Mouse (Mus musculus) embryonic fibroblast, embryonic 13.5 days (primary cell): ENCODE measurements around the gene N4bp3. TPM values are rescaled to one million over a fixed set of nuclear protein-coding genes. Genes with fewer than 3 reads are reported as not detected.

Experiments
- H3K27ac ChIP-seq: 2 replicates; pipeline ENCODE4 v1.5.1; 2012; ENCODE audit warnings: low read length, control low read depth, inconsistent platforms; ENCODE audit not compliant: insufficient read depth
- H3K4me1 ChIP-seq: 2 replicates; pipeline ENCODE4 v1.6.1; 2011; ENCODE audit warnings: low read length; ENCODE audit not compliant: control insufficient read depth, insufficient read depth
- H3K4me3 ChIP-seq: 2 replicates; pipeline ENCODE4 v1.5.1; 2011; ENCODE audit warnings: mild to moderate bottlenecking, control low read depth, low read length; ENCODE audit not compliant: insufficient read depth
- CTCF ChIP-seq: IDR thresholded peaks from 2 replicates; pipeline ENCODE4 v1.5.1; 2011; ENCODE audit warnings: mild to moderate bottlenecking, control low read depth, low read length, moderate library complexity, borderline replicate concordance; ENCODE audit not compliant: insufficient read depth
- POLR2A ChIP-seq: IDR thresholded peaks from 2 replicates; pipeline ENCODE4 v1.6.1; 2011; ENCODE audit warnings: low read depth, mild to moderate bottlenecking, control low read depth, low read length, moderate library complexity
- polyA plus RNA-seq: library from polyadenylated mRNA; stranded (reverse); fragments of >200 nt; gene quantifications from 2 replicates; pipeline ENCODE4 v1.2.4, GENCODE M21; 2011; ENCODE audit warnings: low read depth; ENCODE audit not compliant: missing spikeins, insufficient read length

The N4bp3 gene
- polyA plus RNA-seq, 1 experiment, result 1.8 TPM

- H3K4me3 ChIP-seq, result no peak overlapping the region
- no peaks in the 10 kb centered on the region for H3K4me1 ChIP-seq
- H3K27ac ChIP-seq, result no peak overlapping the region
- TF ChIP-seq POLR2A, result no peak
Observed at GRCm38 (mm10) chr11:51653736-51654135, 3.1 kb upstream of the N4bp3 start.

DNA sequence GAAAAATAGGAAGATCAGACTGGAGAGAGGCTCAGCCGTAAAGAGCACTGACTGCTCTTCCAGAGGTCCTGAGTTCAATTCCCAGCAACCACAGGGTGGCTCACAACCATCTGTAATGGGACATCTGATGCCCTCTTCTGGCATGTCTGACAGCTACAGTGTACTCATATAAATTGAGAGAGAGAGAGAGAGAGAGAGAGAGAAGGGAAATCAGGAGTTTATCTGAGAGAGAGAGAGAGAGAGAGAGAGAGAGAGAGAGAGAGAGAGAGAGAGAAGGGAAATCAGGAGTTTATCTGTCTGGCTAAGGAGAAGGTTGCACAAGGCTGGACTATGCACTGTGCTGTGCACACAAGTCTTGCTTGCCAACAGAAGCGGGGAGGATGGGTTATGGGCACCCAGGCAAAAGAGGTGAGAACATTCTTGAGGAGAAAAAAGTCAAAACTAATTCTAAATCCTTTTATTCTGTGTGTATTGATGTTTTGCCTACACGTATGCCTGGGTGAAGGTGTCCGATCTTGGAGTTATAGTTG, 2.3 kb upstream of the N4bp3 start:
- Histone ChIP-seq H3K4me3 (no peak overlapping the region), H3K4me1 (0 out of 2 replicates have a peak, but pooled peaks cover 2% of the 10 kb centered on the region), H3K27ac (no peak overlapping the region)
- no peak for TF ChIP-seq POLR2A
- no peak for TF ChIP-seq CTCF

- TF ChIP-seq CTCF (no peak), POLR2A (no peak)
- Histone ChIP-seq H3K27ac (no peak overlapping the region), H3K4me1 (0 out of 2 replicates have a peak, but pooled peaks cover 2% of the 10 kb centered on the region), H3K4me3 (peak overlapping the region; percentile 59)
Observed at GRCm38 (mm10) chr11:51650261-51650660, 381 bp downstream of the N4bp3 start.

DNA sequence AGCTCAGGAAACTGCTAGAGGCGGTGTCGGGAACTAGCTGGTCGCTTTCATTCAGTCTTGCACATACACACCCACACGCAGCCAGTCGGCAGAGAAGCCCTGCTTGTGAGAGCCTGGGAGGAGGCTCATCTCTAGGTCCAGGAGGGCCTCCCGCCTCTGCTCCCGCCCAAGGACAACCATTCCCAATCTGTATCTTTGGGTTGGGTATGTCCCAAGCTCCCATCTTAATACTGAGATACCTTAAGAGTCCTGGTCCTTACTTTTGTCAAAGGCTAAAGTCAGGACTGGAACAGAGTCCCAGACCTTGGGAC, 798 bp downstream of the N4bp3 start:
- Histone ChIP-seq H3K27ac (no peak overlapping the region), H3K4me1 (0 out of 2 replicates have a peak, but pooled peaks cover 2% of the 10 kb centered on the region), H3K4me3 (peak overlapping the region; percentile 59)
- TF ChIP-seq POLR2A (no peak), CTCF (no peak)

DNA sequence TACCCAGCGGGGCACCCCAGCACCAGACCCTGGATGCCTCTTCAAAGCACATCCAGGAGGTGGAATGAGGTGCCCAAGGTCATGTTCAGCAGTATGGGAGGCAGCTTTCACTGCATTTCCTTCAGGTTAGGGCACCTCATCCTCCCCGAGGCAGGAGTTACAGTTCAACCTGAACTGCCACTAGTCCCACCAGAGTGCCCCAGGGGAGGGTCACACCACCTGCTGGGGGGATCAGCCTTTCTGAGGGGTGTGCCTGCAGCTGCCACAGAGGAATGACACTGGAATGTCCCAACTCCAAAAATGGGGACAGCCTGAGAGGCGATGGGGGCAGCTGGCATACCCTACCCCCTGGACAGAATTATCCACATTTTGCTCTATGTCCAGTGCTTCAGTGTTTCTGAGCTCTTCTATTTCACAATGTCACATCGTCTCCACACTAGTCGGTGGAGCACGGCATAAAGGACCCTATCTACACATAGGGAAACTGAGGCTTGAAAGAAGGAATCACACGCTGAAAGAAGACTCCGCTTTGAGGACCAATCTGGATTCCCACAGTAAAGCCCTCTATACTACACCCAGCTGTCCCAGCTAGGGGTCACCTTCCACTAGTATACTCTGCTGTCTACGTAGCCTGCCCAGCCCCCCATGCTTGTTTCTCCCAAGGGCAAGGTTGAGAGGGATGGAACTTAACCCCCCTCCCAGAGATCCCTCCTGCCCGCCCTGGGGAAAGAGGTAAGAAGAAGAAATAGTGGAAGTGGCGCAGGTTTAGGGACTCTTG, 1.3 kb downstream of the N4bp3 start:
- TF ChIP-seq CTCF, result no peak
- no peak for TF ChIP-seq POLR2A
- Histone ChIP-seq H3K27ac (no peak overlapping the region), H3K4me3 (no peak overlapping the region), H3K4me1 (0 out of 2 replicates have a peak, but pooled peaks cover 2% of the 10 kb centered on the region)

DNA sequence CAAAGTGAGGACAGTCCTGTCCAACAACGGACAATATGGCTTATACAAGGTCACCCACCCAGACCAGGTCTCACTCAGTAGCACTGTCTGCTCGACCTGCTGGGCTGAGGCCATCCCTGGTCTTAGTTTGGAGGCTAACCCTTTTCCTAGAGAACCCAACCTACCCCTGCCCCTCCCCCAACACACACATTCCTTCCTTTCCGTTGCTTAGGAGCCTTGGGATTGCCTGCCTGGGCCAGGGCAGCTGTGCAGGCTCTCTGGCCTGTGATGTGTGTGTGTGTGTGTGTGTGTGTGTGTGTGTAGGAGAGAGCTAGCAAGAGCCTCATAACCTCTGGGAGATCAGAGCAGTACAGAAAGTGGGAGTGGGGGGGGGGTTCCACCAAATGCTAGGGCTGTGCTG, 2.1 kb downstream of the N4bp3 start:
- Histone ChIP-seq H3K4me1 (0 out of 2 replicates have a peak, but pooled peaks cover 2% of the 10 kb centered on the region), H3K4me3 (no peak overlapping the region), H3K27ac (no peak overlapping the region)
- TF ChIP-seq POLR2A, result no peak
- no peak for TF ChIP-seq CTCF

DNA sequence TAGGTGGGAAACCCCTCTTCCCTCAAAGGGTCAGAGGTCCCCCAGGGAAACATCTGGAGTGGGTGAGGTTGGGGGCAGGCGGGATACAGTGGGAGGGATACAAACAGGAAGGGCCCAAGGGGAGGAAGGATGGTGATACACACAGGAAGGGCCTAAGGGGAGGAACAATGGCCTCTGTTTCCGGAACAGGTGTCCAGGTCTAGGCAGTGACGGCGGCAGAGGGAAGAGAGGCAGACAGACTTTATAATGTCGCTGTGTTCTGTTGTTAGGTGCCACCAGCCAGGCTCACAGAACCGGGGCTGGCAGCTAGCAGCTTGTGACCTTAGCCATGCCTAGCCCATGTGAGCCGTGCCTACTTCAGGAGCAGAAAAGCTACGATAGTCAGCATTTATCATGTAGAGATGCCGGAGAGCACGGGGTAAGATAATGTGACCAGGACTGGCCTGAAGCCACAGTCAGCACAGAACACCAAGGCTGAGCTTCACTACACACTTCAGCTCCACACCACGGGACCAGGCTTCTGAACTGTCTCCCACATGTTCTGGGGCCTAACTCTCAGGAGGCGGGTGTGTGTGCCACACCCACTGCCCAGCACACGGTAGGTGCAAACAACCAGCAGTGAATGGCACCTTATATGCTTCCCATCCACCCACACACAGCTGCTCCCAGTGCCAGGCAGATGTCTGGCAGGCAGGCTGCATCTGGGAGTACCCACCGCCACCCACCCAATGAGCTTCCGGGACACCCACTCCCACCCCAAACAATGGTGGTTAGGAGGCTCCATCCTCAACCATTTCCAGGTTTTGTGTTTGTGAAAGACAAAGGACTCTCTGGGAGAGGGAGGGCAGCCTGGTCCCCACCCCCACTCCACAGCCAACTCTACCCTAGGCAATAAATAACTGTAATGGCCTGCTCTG, 3.6 kb downstream of the N4bp3 start:
- 0 out of 2 replicates have a peak, but pooled peaks cover 2% of the 10 kb centered on the region for H3K4me1 ChIP-seq
- TF ChIP-seq CTCF (no peak), POLR2A (no peak)
- no peak overlapping the region for H3K4me3 ChIP-seq
- H3K27ac ChIP-seq, result no peak overlapping the region

DNA sequence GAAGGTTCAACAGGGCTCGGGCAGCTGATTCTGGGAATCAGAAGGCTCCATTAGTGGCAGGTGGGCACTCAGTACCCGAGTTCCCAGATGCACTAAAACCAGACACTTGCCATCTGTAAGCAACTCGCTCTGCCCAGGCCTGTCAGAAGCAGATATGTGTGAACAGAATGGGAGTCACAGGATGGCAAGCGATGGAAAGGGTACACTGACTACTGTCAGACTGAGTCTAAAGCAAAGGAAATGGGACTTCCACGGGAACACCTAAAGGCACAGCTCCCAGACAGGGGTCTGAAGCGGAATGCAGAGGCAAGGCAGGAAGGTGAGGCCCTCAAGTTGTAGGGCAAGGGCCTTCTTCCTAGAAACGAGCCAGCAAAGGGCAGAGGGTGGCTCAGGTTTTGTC, 4.4 kb downstream of the N4bp3 start:
- Histone ChIP-seq H3K4me3 (no peak overlapping the region), H3K4me1 (0 out of 2 replicates have a peak, but pooled peaks cover 2% of the 10 kb centered on the region), H3K27ac (no peak overlapping the region)
- TF ChIP-seq POLR2A (no peak), CTCF (no peak)

DNA sequence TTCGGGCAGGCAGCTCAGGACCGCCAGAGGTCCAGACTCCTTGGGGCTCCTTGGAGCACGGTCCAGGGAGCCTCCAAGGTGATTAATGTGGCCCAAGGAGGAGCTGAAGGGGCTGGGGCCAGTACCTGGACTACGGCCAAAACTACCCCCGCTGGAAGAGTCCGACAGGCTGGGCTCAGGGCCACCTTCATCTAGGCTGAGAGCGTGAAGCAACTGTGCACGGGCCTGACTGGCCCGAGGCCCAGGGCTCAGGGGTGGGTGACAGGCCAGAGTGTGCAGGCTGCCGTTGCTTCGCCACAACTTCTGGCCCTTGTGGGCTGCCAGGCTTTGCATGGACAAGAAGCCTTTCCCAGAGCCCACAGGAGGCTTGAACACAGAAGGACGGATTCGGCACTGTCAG, 5.3 kb downstream of the N4bp3 start:
- TF ChIP-seq CTCF (no peak), POLR2A (no peak)
- Histone ChIP-seq H3K27ac (no peak overlapping the region), H3K4me1 (0 out of 2 replicates have a peak, but pooled peaks cover 2% of the 10 kb centered on the region)

More for the DNA sequence above, 5.3 kb downstream of the N4bp3 start:
- no peak overlapping the region for H3K4me3 ChIP-seq
